In genomic region chr10:81419111-81419928, GRCm38 (mm10) we compare ENCODE assay signal across 8 mouse cellular contexts. TPM values are rescaled to one million over a fixed set of nuclear protein-coding genes. Genes with fewer than 3 reads are reported as not detected.
DNase-seq lines count a peak whose midpoint lies in the region.

No protein-coding gene starts in this region.

- DNase-seq in cerebellum, adult 11 months, result peak; percentile 24
- no peak for DNase-seq in cerebellum, adult 8-10 months
- DNase-seq in lung, postnatal 10 days, result peak; percentile 7
- DNase-seq in lung, postnatal 25 days (ENCODE audit: low spot score), result no peak
- DNase-seq in cerebellum, adult 9-11 months, result peak; percentile 54
- peak; percentile 2 for DNase-seq in kidney, postnatal 14 days
- no peak for DNase-seq in layer of hippocampus, adult 18-20 months (ENCODE audit: low spot score in 2 of 2)
- DNase-seq in MN1 (ENCODE audit: low spot score), result no peak

RNA-seq across cellular contexts. Expression of gene Smim24, which starts 26.5 kb away (rescaled TPM):
- 1 to 10 TPM; 1.8 to 2.4 TPM for total RNA-seq in layer of hippocampus, adult 18-20 months (2021)

RNA-seq across cellular contexts. Expression of gene Gm48552, which starts 30.5 kb away (rescaled TPM):
- total RNA-seq in layer of hippocampus, adult 18-20 months (2021), result 1 to 10 TPM; 4.2 to 6.9 TPM

RNA-seq across cellular contexts. Expression of gene Gm48551, which starts 35.1 kb away (rescaled TPM):
- total RNA-seq in layer of hippocampus, adult 18-20 months (2021), result 1 to 10 TPM; 4.1 to 4.8 TPM

RNA-seq across cellular contexts. Expression of gene Dohh, which starts 35.1 kb away (rescaled TPM):
- total RNA-seq in layer of hippocampus, adult 18-20 months (2021), result 10 to 100 TPM; 82.0 to 82.9 TPM

RNA-seq across cellular contexts. Expression of gene Nfic, which starts 36.1 kb away (rescaled TPM):
- 10 to 100 TPM; 54.2 to 54.7 TPM for total RNA-seq in layer of hippocampus, adult 18-20 months (2021)

Comparison
In these comparisons a context has a peak if more than half of its experiments do, and no peak if none do; other contexts are left out.
1. DNase-seq: peak in cerebellum, adult 11 months (single experiment), lung, postnatal 10 days (single experiment), cerebellum, adult 9-11 months (single experiment) and kidney, postnatal 14 days (single experiment); none in cerebellum, adult 8-10 months (single experiment), lung, postnatal 25 days (single experiment), layer of hippocampus, adult 18-20 months (0 of 2) and MN1 (single experiment).